Mouse (Mus musculus) urinary bladder, postnatal 10 days (tissue): ENCODE measurements around the gene Lrp1.
A peak's percentile ranks its signal among the peaks of the same experiment; 100 is the strongest.

Source experiments
- DNase-seq: peaks from one replicate; pipeline ENCODE4 v3.0.0; 2022; ENCODE audit warnings: low spot score

Lrp1 gene

GRCm38 (mm10) chr10:127645791-127646190 lies 24.8 kb upstream of the Lrp1 start:
- no peak for DNase-seq

- DNase-seq: no peak
These were observed 22.7 kb upstream of the Lrp1 start for GRCm38 (mm10) chr10:127643553-127644238.

- DNase-seq: no peak
These were observed 22.0 kb upstream of the Lrp1 start, which contains the start of gene Stat6 for GRCm38 (mm10) chr10:127642772-127643552. TSS of gene Stat6 (plus strand) at chr10:127642986.

- DNase-seq: peak; percentile 82
These were observed 21.2 kb upstream of the Lrp1 start for GRCm38 (mm10) chr10:127641861-127642771.

GRCm38 (mm10) chr10:127640421-127640820 lies 19.5 kb upstream of the Lrp1 start:
- no peak for DNase-seq

- DNase-seq: no peak
These were observed 11.8 kb upstream of the Lrp1 start for GRCm38 (mm10) chr10:127632668-127633271.

- DNase-seq: no peak
These were observed 10.6 kb upstream of the Lrp1 start for GRCm38 (mm10) chr10:127631261-127632214.

GRCm38 (mm10) chr10:127626433-127626832 lies 5.5 kb upstream of the Lrp1 start:
- DNase-seq: no peak

- DNase-seq: no peak
These were observed 2.7 kb upstream of the Lrp1 start for GRCm38 (mm10) chr10:127623439-127624216.

- no peak for DNase-seq
These were observed 1.7 kb upstream of the Lrp1 start for GRCm38 (mm10) chr10:127622661-127623060.

GRCm38 (mm10) chr10:127622057-127622392 lies 1.1 kb upstream of the Lrp1 start:
- no peak for DNase-seq

GRCm38 (mm10) chr10:127621191-127622056 lies 476 bp upstream of the Lrp1 start:
- peak; percentile 76 for DNase-seq

GRCm38 (mm10) chr10:127619941-127620405 lies 975 bp downstream of the Lrp1 start:
- DNase-seq: no peak

GRCm38 (mm10) chr10:127619119-127619721 lies 1.7 kb downstream of the Lrp1 start:
- DNase-seq: no peak

GRCm38 (mm10) chr10:127618173-127618572 lies 2.8 kb downstream of the Lrp1 start:
- no peak for DNase-seq

GRCm38 (mm10) chr10:127617294-127617693 lies 3.7 kb downstream of the Lrp1 start:
- DNase-seq: no peak

GRCm38 (mm10) chr10:127616261-127616679 lies 4.7 kb downstream of the Lrp1 start:
- no peak for DNase-seq

- no peak for DNase-seq
These were observed 5.4 kb downstream of the Lrp1 start for GRCm38 (mm10) chr10:127615591-127615990.

- no peak for DNase-seq
These were observed 5.9 kb downstream of the Lrp1 start for GRCm38 (mm10) chr10:127615034-127615374.
